In the genomic region with DNA sequence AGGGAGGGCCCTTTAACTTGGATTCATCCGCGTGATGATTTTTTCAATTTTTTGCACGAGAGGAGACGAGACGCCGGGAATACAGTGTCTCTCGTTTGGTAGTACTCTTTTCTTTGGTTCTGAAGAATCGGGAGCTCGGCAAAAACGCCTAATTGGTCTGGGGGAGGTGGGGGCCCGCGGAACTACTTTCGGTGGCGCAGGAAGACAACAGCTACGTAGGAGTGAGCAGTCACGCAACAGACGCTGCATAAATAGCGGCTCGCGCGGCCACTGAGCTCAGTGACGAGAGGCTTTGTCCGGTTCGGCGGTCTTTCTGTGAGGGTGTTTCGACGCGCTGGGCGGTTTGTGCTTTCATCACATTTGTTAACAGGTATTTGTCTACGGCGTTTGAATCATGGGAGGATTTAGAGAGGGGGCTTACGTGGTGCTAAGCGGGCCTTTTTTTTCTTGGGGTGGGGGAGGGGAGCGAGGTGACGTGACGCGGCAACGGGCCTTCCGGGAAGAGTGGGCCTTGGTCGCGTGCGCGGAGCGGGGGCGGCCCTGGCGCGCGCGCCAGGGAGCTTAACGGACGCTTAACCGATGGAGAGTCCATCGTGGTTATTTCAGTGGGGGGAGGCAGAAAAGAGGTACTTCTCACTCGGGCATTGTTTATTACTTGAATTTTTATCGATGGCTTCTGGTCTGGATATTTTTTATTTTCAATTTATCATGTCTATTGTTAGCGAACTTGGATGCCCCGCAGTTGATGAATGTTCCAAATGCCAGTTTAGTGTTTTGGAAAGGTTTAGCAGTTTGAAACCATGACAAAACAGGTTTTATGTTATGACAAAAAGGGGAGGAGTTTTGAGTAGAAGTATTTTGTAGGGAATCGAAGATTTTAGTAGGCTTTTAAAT, we compare ENCODE assay signal across 8 mouse cellular contexts. TPM values are rescaled to one million over a fixed set of nuclear protein-coding genes. Genes with fewer than 3 reads are reported as not detected.
DNase-seq lines count a peak whose midpoint lies in the region; ATAC-seq and TF ChIP-seq lines count a peak whose summit lies in the region.

No protein-coding gene starts in this region.

- H3K9me3 ChIP-seq in forebrain, embryonic 10.5 days: no peaks in the 10 kb centered on the region
- H3K9me3 ChIP-seq in heart, embryonic 16.5 days (replicated peaks; ENCODE audit: control insufficient read depth, low read length): no peaks in the 10 kb centered on the region
- H3K9me3 ChIP-seq in lung, embryonic 14.5 days (ENCODE audit: low read depth, low read length): no peaks in the 10 kb centered on the region

- WGBS in forebrain, embryonic 10.5 days: under 1% methylated on average over 58 of the region's 58 CpGs
- under 1% methylated on average over 58 of the region's 58 CpGs for WGBS in heart, embryonic 16.5 days
- WGBS in lung, embryonic 14.5 days: under 1% methylated on average over 58 of the region's 58 CpGs

- H3K27ac ChIP-seq in forebrain, embryonic 10.5 days: peak overlapping the region; percentile 100
- peak overlapping the region; percentile 86 for H3K27ac ChIP-seq in heart, embryonic 16.5 days (ENCODE audit: low read length)
- H3K27ac ChIP-seq in lung, embryonic 14.5 days (ENCODE audit: low read depth): peak overlapping the region; percentile 92

- H3K4me3 ChIP-seq in forebrain, embryonic 10.5 days: peak overlapping the region; percentile 80
- H3K4me3 ChIP-seq in heart, embryonic 16.5 days (ENCODE audit: low read length): peak overlapping the region; percentile 81
- peak overlapping the region; percentile 69 for H3K4me3 ChIP-seq in lung, embryonic 14.5 days (ENCODE audit: low read depth, low read length)

- H3K27me3 ChIP-seq in forebrain, embryonic 10.5 days (ENCODE audit: poor library complexity, severe bottlenecking): no peaks in the 10 kb centered on the region
- H3K27me3 ChIP-seq in heart, embryonic 16.5 days (ENCODE audit: control insufficient read depth, insufficient read depth, low read length): no peaks in the 10 kb centered on the region
- no peaks in the 10 kb centered on the region for H3K27me3 ChIP-seq in lung, embryonic 14.5 days (ENCODE audit: insufficient read depth, low read length)

- peak; percentile 75 for ATAC-seq in heart, embryonic 16.5 days (replicated peaks; ENCODE audit: extremely low read depth, insufficient read depth, low FRiP score)
- peak; percentile 86 for ATAC-seq in lung, embryonic 14.5 days (ENCODE audit: insufficient read depth)
- ATAC-seq in neutrophil, adult 5-6 weeks (ENCODE audit: extremely low read depth, insufficient number of reproducible peaks, low FRiP score, poor library complexity, severe bottlenecking): peak; percentile 65

- H3K9ac ChIP-seq in heart, embryonic 16.5 days (ENCODE audit: low read length): peak overlapping the region; percentile 80
- peak overlapping the region; percentile 81 for H3K9ac ChIP-seq in lung, embryonic 14.5 days

- H3K36me3 ChIP-seq in forebrain, embryonic 10.5 days (replicated peaks): peaks cover 34% of the 10 kb centered on the region
- peaks cover 17% of the 10 kb centered on the region for H3K36me3 ChIP-seq in heart, embryonic 16.5 days (ENCODE audit: control insufficient read depth, insufficient read depth)
- H3K36me3 ChIP-seq in lung, embryonic 14.5 days (ENCODE audit: insufficient read depth): peaks cover 27% of the 10 kb centered on the region

- peaks cover 43% of the 10 kb centered on the region for H3K4me1 ChIP-seq in forebrain, embryonic 10.5 days
- H3K4me1 ChIP-seq in heart, embryonic 16.5 days (ENCODE audit: control insufficient read depth, insufficient read depth, low read length): peaks cover 28% of the 10 kb centered on the region
- peaks cover 21% of the 10 kb centered on the region; the same call in 1 of the 2 replicates for H3K4me1 ChIP-seq in lung, embryonic 14.5 days (ENCODE audit: insufficient read depth)

- DNase-seq in CD8-positive naive resting alpha-beta T cell, adult 2 months (ENCODE audit: low read depth in 2 of 2, low spot score in 2 of 2): peak; percentile 87 to 91
- peak; percentile 77 for DNase-seq in c-Kit-positive CD71-negative TER-119-negative erythroid progenitor cells, embryonic 14.5 days (ENCODE audit: low read depth)
- DNase-seq in forebrain, embryonic 10.5 days (ENCODE audit: extremely low spot score, low spot score): peak; percentile 93
- DNase-seq in layer of hippocampus, adult 11-12 months (ENCODE audit: low spot score): peak; percentile 91
- DNase-seq in lung, embryonic 14.5 days: peak; percentile 96
- DNase-seq in testis, postnatal 14 days (ENCODE audit: low spot score): peak; percentile 92

- no peak for TF ChIP-seq CTCF in lung, embryonic 14.5 days (IDR thresholded peaks at IDR 0.05; ENCODE audit: low read depth)

- peak overlapping the region; percentile 59 for H3K4me2 ChIP-seq in heart, embryonic 16.5 days (ENCODE audit: low read depth, low read length)
- peak overlapping the region; percentile 70 for H3K4me2 ChIP-seq in lung, embryonic 14.5 days

RNA-seq across cellular contexts. Expression of gene Ubb, which starts 0.5 kb away (rescaled TPM):
- polyA plus RNA-seq in forebrain, embryonic 10.5 days (2016; fragmentation: Nextera tagmentation; extraction: Ambion mirVana): 3,270 and 3,283 TPM in 2 replicates
- polyA plus RNA-seq in heart, embryonic 16.5 days (2015; fragmentation: Nextera tagmentation; extraction: Ambion mirVana): 2,482 and 2,483 TPM in 2 replicates
- 2,928 and 2,952 TPM in 2 replicates for polyA plus RNA-seq in lung, embryonic 14.5 days (2014; fragmentation: Nextera tagmentation; extraction: Ambion mirVana)
- total RNA-seq in neutrophil, adult 5-6 weeks (2017): 1,420 and 1,558 TPM in 2 replicates

RNA-seq across cellular contexts. Expression of gene Cenpv, which starts 12.4 kb away (rescaled TPM):
- polyA plus RNA-seq in forebrain, embryonic 10.5 days (2016; fragmentation: Nextera tagmentation; extraction: Ambion mirVana): 35.6 and 38.6 TPM in 2 replicates
- 18.0 and 21.4 TPM in 2 replicates for polyA plus RNA-seq in heart, embryonic 16.5 days (2015; fragmentation: Nextera tagmentation; extraction: Ambion mirVana)
- polyA plus RNA-seq in lung, embryonic 14.5 days (2014; fragmentation: Nextera tagmentation; extraction: Ambion mirVana): 18.2 and 18.9 TPM in 2 replicates
- total RNA-seq in neutrophil, adult 5-6 weeks (2017): 1.7 and 9.0 TPM in 2 replicates

RNA-seq across cellular contexts. Expression of gene Trpv2, which starts 22.8 kb away (rescaled TPM):
- 2.1 and 2.5 TPM in 2 replicates for polyA plus RNA-seq in forebrain, embryonic 10.5 days (2016; fragmentation: Nextera tagmentation; extraction: Ambion mirVana)
- polyA plus RNA-seq in heart, embryonic 16.5 days (2015; fragmentation: Nextera tagmentation; extraction: Ambion mirVana): 6.1 and 6.8 TPM in 2 replicates
- 3.9 and 4.2 TPM in 2 replicates for polyA plus RNA-seq in lung, embryonic 14.5 days (2014; fragmentation: Nextera tagmentation; extraction: Ambion mirVana)
- 62.7 and 66.9 TPM in 2 replicates for total RNA-seq in neutrophil, adult 5-6 weeks (2017)

Comparison
In these comparisons a context has a peak if more than half of its experiments do, and no peak if none do; other contexts are left out.
1. Peak in every context shown above with its lines: DNase-seq, ATAC-seq, H3K4me3 ChIP-seq and H3K27ac ChIP-seq.